Mouse (Mus musculus) gonadal fat pad, adult 2 months (tissue): ENCODE data around the gene B3gnt8. TPM values are rescaled to one million over a fixed set of nuclear protein-coding genes. Genes with fewer than 3 reads are reported as not detected.

ENCODE experiments used
- DNase-seq: peaks from one replicate; pipeline ENCODE4 v3.0.0-alpha.2; 2012; ENCODE audit warnings: low read depth
- polyA plus RNA-seq: library from polyadenylated mRNA; depleted of rRNA; stranded (reverse); fragments of >200 nt; gene quantifications from 2 replicates; pipeline ENCODE4 v1.2.3, GENCODE M21; 2012

The B3gnt8 gene
- polyA plus RNA-seq, 1 experiment = 13.8 TPM

DNA sequence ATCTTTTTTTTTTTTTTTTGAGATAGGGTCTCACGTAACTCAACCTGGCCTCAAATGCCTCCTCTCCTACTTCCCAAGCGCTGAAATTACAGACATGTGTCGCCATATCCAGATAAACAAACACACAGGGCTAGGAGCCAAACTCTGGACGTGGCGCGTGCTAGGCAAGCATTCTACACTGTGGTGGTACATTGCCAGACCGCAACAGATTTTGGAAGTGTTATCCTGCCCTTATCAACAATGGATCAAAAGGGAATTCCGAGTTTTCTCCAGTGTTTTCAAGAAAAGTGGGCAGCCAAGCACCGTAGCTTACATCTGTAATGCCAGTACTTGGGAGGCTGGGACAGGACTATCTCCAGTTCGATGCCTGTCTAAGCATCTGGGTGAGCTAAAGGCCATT lies 31.3 kb downstream of the B3gnt8 start:
- DNase-seq = no peak

DNA sequence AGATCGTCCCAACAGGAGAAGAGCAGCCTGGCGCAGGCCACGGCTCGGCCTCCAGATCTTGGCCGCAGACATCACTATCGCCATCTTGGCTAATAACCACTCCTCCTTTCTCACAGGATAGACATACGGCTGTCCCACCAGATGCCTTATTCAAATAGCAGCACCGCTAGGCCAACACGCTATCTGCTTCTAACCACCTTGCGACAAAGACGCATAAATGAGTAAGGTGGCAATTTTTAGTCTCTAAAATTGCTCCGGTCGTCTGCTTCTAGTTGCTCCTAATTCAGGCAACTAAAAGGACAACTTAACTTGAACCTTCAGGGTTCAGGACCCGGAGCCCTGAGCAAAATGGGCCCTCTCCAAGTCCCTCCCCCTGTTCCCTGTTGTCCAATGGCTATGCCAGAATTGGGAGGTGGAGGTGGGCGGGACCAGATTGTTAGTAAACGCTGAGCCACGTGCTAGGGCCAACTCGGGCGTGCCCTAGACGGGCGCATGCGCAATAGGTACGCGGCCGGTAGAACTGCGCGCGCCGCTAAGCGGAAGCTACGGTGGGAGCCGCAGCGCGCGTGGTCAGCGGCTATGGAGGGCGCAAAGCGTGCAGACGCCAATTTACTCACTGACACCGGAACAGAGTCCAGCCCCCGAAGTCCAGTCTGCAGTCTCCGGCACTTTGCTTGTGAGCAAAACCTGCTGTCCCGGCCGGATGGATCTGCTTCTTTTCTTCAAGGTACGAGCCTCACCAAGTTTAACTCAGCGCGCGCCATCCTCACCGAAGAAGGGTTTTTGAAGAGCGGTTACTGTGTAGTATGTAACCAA lies 32.4 kb downstream of the B3gnt8 start, which contains the start of the genes Bckdha and Exosc5:
TSS of gene Bckdha (minus strand) at position 325 of the 816 bp plus-strand sequence.
TSS of gene Exosc5 (plus strand) at position 508 of the 816 bp plus-strand sequence.
- peak; percentile 91 for DNase-seq

DNA sequence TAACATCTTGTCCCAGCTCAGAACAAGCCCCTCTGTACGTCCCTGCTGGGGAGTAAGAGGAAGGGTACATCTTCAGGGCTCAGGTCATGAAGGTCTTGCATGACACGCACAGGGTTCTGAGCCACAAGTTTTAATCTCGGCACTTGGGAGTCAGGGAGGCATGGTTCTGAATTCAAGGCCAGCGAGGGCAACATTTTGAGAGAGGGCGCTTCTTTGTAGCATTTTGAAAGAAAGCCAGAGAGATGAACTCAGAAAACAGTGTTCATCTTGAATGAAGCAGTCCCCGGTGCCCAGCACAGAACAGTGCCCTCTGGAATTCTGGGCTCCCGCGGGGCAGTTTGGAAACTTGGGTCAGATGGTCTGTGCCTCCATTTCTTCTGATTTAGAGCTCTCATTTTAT lies 39.9 kb downstream of the B3gnt8 start:
- no peak for DNase-seq

DNA sequence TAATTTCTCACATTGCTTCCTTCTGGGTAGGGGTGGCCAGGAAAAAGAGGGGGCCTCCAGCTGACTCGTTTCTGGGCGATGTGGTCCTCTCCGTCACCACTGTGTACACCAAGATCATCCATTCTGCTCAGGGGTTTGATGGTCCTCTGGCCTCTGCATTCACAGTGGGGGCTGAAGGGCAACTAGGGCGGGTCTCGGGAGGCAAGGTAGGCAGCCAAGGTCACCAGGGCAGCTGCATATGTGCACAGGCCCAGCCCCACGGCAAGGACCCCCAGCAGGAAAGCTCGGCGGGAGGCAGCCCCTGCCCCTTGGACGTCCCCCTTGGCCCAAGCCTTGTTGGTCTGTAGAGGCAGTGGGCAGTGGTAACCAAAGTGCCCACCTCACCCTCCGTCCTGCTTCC lies 42.7 kb downstream of the B3gnt8 start:
- DNase-seq = no peak

DNA sequence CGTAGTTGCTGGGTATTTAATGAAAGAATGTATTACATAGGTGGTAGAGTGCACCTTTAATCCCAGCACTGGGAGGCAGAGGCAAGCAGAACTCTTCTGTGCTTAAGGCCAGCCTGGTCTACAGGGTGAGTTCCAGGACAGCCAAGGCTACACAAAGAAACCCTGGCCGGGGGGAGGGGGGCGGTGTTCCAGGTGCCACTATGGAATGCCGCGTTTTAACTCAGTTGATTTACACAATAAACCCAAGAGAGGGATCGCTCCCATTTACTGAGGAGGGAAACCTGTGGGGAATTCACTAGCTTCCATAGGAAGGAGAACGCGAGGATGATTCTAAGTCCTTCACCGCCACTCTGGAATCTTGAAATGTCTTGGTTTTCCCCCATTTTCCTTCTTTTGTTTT lies 43.2 kb downstream of the B3gnt8 start:
- no peak for DNase-seq

DNA sequence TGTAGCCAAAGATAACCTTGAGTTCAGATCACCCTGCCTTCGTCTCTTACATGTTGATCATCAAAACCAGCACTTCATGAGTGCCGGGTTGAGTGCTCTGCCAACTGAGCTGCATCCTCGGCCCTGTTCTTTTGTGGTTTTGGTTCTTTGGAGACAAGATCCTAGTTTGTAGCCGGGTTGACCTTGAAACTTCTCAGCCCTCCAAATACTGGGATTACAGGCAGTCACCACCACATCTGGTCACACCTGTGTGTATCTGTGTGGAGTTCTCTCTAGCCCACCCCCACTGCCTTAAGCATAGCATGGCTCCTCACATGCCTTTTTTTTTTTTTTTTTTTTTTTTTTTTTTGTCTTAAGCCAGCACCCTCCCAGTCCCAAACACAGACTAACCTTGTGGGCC lies 43.6 kb downstream of the B3gnt8 start:
- DNase-seq = no peak

DNA sequence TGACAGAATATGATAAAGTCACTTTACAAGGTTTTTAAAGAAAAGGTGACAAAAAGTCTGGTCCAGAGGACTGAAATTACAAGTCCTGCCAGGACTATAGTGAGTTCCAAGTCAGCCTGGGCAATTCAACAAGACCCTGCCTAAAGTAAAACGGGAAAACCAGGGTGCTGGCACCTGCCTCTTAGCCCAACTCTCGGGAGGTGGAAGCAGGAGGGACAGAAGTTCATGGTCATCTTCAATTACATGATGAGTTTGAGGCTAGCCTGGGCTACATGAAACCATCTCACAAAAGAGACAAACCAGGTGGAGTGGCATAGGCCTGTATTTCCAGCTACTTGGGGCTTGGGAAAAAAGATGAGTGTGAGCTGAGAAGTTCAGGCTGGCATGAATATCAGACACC lies 45.2 kb downstream of the B3gnt8 start:
- no peak for DNase-seq

DNA sequence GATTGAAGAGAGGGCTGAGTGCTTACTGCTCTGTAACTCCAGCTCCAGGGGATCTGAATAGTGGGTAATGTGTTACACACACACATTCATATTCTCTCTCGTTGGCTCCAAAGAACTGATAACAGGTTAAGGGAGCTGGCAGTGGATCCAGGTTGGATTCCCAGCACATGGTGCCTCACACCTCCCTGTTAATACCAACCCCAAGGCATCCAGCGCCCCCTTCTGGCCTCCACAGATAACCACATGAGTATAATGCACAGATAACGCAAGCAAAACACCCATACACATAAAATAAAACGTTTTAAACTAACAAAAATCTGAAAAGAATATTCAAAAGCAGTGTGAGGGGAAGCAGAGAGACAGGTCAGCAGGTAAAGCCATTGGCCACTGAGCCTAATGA lies 46.0 kb downstream of the B3gnt8 start:
- no peak for DNase-seq

DNA sequence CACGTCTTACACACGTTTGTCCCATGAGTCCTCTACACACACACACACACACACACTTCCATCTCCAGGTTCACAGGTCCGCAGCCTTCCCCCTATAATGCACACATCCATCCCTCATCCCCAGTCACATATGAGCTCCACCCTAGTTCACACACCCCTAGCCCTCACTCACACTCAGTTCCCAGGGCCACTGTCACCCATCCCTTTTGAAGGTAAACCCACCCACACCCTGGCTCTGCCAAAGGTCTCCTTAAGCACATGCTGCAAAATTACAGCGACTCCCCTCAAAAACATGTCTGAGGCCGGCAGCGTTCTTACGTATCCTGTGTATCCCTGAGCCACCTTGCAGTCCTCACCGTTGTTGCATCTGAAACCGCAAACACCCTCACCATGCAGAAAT lies 47.8 kb downstream of the B3gnt8 start:
- DNase-seq = no peak

DNA sequence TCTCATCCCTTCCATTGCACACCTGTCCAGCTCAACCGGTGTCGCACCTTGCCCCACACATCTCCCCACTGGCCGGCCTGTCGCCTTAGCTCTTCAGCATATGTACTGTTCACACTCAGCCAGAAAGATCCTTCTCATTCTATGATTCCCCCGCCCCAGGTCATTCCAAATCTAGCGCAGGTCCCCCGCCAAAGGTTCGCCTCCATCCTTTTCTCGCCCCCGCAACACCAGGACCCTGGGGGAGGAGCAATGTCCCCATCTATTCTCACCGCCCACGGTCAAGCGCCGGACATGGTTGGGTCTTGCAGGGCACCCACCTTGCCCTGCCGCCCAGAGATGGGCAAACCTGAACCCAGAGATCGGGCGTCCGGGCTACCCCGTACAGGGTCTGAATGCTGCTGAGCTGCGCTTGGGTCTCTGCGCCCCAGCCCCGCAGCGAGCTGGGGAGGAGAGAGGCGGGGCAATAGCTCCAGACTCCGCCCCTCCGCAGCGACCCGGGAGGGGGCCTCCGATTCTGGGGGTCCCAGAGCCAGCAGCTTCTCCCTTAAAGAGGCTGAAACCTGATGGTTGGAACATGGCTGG lies 48.4 kb downstream of the B3gnt8 start, which contains the start of gene Tmem91:
TSS of gene Tmem91 (minus strand) at position 448 of the 582 bp plus-strand sequence.
- DNase-seq = no peak

DNA sequence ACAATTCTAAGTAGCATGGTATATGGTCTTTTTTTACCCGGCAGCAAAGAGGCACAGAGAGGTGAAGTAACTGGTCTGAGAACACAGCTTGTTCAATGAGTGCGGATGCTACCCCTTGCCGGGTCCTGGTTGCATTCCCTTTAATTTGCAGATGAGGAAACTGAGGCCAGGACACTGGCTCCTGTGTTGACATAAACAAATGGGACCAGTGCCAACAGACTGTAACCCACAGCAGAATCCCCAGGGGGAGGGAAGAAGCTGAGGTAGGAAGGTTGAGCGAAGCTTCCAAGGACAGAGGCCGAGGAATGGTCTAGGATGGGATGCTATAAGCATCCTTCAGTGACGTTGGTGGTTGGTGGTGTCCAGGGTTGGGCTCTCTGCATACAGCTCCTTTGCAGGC lies 49.0 kb downstream of the B3gnt8 start:
- DNase-seq = no peak

DNA sequence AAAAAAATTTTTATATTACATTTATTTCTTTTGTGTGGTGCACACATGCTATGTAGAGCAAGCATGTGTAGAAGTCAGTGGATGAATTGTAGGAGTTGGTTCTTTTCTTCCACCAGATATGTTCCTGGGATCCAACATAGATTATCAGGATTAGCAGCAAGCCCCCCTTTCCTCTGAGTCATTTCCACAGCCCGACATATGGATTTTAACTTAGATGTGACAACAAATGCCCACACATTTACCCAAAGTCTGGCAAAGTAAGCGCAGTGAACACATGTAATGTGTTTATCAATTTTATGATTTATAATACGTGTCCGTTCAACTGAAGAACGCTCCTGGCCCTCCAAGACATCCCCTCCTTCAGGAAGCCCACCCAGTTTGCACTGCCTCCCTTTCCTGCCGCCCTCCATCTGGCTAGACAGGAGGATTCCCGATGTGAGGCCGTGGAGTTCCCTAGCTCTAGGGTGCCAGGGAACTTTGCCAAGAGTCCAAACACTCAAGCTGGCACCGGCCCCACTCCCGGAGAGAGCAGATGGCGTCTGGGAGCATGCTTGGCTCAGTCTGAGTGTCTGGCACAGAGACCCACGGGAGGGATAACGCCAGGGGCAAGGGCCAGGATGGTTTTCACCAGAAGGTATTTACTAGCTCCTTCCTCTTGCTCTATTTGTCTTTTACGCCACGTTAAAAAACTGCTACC lies 49.8 kb downstream of the B3gnt8 start:
- DNase-seq = no peak

DNA sequence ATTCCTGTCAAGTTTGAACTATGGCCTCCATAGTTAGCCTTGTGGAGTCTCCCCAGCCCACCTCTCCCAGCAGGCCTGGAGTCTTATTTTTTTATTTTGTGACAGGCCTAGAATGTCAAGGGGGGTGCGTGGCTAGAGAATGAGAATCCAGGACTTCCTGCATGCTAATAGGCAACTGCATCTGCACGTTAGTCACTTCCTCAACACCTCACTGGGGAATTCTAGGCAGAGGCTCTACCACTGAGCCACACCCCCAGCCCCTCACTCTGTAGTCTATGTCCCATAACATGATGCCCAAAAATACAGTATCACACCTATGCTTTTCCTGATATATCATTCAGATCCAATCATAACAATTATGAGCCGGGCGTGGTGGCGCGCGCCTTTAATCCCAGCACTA lies 50.6 kb downstream of the B3gnt8 start:
- DNase-seq = no peak

DNA sequence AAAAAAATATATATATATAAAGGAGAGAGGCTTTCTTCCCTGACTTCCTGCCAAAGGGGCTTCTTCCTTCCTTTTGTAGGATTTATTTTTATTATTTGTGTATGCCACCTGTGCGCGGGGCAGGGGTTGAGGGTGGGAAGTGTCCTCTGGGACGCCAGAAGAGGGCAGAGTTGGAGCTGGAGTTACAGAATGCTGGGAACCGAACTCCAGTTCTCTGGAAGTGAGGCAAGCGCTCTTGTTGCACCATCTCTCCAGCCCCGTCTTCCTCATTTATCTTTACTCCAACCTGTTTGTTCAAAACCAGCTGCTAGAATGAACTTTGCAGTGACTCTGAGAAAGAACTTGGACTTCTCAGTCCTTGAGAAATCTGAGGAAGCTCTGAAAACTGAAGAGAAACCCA lies 53.5 kb downstream of the B3gnt8 start:
- no peak for DNase-seq

DNA sequence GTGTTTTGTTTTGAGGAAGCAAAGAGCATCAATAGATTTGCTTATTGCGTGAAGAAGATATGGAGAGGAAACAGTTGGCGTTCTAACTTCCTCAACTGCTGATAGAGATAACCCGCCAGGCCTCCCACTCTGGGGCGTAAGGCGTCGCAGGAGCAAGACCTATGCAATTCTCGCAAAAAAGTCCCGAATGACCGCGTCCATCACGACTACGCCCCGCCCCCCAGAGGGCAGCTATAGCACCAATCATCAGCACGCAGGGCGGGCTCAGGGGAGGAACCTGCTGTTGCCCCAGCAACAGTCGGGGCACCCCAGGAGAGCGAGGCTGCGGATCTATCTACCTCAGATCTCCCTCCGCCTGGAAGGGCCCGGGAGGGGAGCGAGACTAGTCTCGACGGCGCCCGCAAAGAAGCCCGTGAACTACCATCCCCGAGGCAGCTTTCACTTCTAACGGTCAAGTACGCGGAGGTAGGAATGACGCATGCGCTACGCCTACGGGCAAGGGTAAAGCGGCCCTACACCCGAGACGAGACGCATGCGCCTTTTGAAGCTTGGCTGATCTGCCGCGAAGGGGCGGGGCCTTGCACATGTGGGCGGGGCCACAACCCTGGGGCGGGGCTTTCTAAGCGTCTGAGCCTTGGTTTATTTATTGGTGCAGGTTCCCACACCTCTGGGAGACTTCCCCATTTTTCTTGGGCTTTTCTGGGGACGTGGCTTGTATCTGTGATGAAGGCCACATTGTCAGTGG lies 54.2 kb downstream of the B3gnt8 start, which contains the start of gene B9d2:
TSS of gene B9d2 (plus strand) at position 267 of the 745 bp plus-strand sequence.
- no peak for DNase-seq

DNA sequence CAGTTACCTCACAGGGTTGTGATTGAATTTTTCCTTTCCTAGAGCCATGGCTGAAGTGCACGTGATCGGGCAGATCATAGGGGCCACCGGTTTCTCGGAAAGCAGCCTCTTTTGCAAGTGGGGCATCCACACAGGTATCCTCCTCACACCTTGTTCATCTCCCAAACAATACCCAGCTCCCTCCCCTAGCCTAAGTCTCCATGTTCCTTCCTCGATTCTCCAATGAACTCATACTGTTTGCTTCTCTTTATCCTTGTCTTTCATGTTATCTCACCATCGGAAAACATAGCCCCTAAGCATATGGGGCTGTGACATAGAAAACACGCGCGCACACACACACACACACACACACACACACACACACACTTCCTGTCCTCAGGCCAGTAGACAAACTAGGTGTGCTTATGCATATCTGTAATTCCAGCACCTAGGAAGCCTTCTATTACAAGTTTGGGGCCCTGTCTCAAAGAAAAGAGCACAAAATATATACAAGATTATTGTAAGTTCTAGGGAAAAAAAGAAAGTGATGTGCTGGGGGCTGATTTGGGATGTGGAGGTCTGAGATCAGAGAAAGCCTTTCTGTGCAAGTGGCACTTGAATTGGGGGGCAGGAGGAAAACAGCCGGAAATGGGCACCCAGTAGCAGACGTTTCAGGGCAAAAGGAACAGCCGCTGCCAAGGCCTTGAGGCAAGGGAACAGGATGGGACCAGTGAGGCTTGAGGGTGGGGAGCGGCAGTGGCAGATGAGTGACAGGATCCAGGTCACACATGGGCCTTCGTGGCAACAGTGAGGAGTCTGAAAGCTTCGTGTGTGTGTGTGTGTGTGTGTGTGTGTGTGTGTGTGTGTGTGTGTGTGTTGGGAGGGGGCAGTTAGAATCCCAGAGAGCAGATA lies 55.1 kb downstream of the B3gnt8 start:
- no peak for DNase-seq

DNA sequence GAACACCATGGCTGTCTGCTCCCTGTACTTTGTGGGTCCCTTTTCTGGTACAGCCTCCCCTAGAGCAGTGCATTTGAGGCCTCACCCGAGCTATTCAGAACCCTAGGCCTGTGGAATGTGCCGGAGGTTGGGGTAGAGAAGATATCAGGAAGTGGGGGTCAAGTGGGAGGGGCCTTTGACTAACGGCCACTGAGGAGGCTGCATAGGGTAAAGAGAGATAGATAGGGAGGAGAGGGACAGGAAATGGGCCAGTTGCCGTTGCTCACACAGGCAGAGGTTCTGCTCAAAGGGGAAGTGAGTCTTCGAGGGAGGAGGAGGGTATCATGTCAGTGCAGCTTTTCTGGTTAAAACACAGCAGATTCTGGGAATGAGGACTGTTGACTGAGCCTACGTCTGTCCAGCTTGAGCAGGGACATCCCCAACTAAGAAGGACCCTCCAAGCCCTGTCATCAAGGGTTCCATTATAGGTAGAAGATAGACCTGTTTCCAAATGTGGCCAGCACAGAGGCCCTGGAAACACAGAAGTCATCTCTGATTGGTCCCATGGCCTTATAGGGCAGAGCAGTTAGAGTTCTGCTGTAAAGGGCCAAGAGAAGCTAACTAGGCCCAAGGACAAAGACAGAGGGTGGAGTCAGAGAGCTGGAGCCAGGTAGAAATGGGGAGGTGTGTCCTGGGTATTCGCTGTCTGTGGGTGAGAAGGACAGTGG lies 57.2 kb downstream of the B3gnt8 start:
- no peak for DNase-seq

DNA sequence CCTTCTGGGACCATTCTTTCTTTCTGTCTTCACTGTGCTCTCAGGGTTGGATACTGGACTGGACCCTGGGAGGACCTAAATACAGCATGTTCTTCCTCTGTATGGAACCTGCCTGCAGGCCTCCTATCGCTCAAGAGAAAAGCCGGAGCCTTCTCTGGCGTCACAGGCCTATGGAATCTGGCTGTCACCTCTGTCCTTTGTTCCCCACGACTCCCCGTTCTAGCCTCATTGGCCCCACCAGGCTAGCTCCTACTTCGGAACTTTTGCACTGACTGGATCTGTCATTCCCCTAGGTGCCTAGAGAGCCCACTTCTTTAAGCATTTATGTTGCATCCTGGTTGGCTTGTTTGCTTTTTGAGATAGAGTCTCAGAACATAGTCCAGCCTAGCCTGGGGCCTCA lies 58.2 kb downstream of the B3gnt8 start:
- DNase-seq = no peak
